ENCODE assay signal across 30 mouse cellular contexts in the genomic region with DNA sequence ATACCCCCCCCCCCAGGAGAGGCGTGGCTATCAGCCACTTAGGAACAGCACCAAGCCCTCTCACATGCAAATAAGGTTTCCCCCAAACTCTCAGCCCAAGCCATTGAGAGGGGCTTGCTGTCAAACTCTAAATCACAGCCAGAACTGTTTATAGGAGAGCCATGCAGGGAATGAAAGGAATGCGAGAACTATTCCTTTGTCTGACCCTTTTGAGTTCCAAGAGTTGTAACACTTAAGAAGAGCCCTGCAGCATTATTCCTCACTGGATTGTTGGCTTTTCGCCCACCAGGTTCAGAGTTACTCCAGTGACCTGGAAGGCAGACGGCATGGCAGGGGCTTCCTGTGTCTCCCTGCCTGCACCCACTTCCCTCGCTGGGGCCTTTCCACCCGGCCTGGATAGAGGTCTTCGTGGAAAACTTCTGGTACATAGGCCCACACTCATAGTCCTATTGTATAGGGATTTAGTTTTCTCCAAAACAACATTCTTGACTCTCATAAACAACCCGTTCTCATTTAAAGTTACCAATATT. TPM values are rescaled to one million over a fixed set of nuclear protein-coding genes. Genes with fewer than 3 reads are reported as not detected.
DNase-seq lines count a peak whose midpoint lies in the region; ATAC-seq lines count a peak whose summit lies in the region.
"Had no signal": no experiment of that assay in that cellular context is flagged by ENCODE, and none has a peak within 500 bp of the region (broad histone marks: within the 10 kb centered on the region; RNA-seq: fewer than 3 reads in every experiment).

No protein-coding gene starts in this region.

- H3K9me3 ChIP-seq in intestine, embryonic 14.5 days (ENCODE audit: control insufficient read depth, low read length), result no peaks in the 10 kb centered on the region
- H3K9me3 ChIP-seq in intestine, embryonic 16.5 days (ENCODE audit: control insufficient read depth, low read length), result no peaks in the 10 kb centered on the region
- no peaks in the 10 kb centered on the region for H3K9me3 ChIP-seq in embryonic facial prominence, embryonic 10.5 days
- H3K9me3 ChIP-seq: limb, embryonic 10.5 days; midbrain, embryonic 15.5 days had no signal

- no peaks in the 10 kb centered on the region for H3K36me3 ChIP-seq in intestine, embryonic 14.5 days (ENCODE audit: control insufficient read depth, insufficient read depth, low read length)
- H3K36me3 ChIP-seq in intestine, embryonic 16.5 days (ENCODE audit: control insufficient read depth, insufficient read depth, low read length), result no peaks in the 10 kb centered on the region
- no peaks in the 10 kb centered on the region for H3K36me3 ChIP-seq in embryonic facial prominence, embryonic 10.5 days (replicated peaks)
- H3K36me3 ChIP-seq: limb, embryonic 10.5 days; midbrain, embryonic 15.5 days had no signal

- 22% methylated on average over 8 of the region's 8 CpGs for WGBS in intestine, embryonic 14.5 days
- WGBS in intestine, embryonic 16.5 days, result 23% methylated on average over 8 of the region's 8 CpGs
- WGBS in embryonic facial prominence, embryonic 10.5 days, result 19% methylated on average over 8 of the region's 8 CpGs

- no peak overlapping the region for H3K4me2 ChIP-seq in intestine, embryonic 14.5 days (ENCODE audit: low read length)
- H3K4me2 ChIP-seq in intestine, embryonic 16.5 days (ENCODE audit: low read depth, low read length), result no peak overlapping the region
- H3K4me2 ChIP-seq: midbrain, embryonic 15.5 days had no signal

- H3K27ac ChIP-seq in intestine, embryonic 14.5 days (ENCODE audit: low read depth), result no peak overlapping the region
- no peak overlapping the region for H3K27ac ChIP-seq in intestine, embryonic 16.5 days (ENCODE audit: low read length)
- H3K27ac ChIP-seq in embryonic facial prominence, embryonic 10.5 days (replicated peaks), result no peak overlapping the region
- H3K27ac ChIP-seq: hindbrain, postnatal 0 days; limb, embryonic 10.5 days; midbrain, embryonic 15.5 days; stomach, postnatal 0 days had no signal

- no peak overlapping the region for H3K4me3 ChIP-seq in intestine, embryonic 14.5 days (ENCODE audit: low read depth, low read length)
- H3K4me3 ChIP-seq in intestine, embryonic 16.5 days (ENCODE audit: low read length), result no peak overlapping the region
- H3K4me3 ChIP-seq in embryonic facial prominence, embryonic 10.5 days, result no peak overlapping the region
- H3K4me3 ChIP-seq: erythroblast, embryonic 14.5 days; limb, embryonic 10.5 days; midbrain, embryonic 15.5 days had no signal

- H3K4me1 ChIP-seq in intestine, embryonic 14.5 days (replicated peaks; ENCODE audit: control insufficient read depth, insufficient read depth, low read length), result no peaks in the 10 kb centered on the region
- no peaks in the 10 kb centered on the region for H3K4me1 ChIP-seq in intestine, embryonic 16.5 days (ENCODE audit: control insufficient read depth, insufficient read depth, low read length)
- H3K4me1 ChIP-seq in embryonic facial prominence, embryonic 10.5 days, result peaks cover 3% of the 10 kb centered on the region; the same call in 1 of the 2 replicates
- H3K4me1 ChIP-seq: limb, embryonic 10.5 days; midbrain, embryonic 15.5 days had no signal

- H3K27me3 ChIP-seq in intestine, embryonic 14.5 days (replicated peaks; ENCODE audit: control insufficient read depth, insufficient read depth, low read length), result no peaks in the 10 kb centered on the region
- no peaks in the 10 kb centered on the region for H3K27me3 ChIP-seq in intestine, embryonic 16.5 days (replicated peaks; ENCODE audit: control insufficient read depth, insufficient read depth, low read length)
- H3K27me3 ChIP-seq in embryonic facial prominence, embryonic 10.5 days (replicated peaks; ENCODE audit: low read depth, poor library complexity, severe bottlenecking), result no peaks in the 10 kb centered on the region
- H3K27me3 ChIP-seq: midbrain, embryonic 15.5 days had no signal

- H3K9ac ChIP-seq in intestine, embryonic 14.5 days (ENCODE audit: low read length), result no peak overlapping the region
- no peak overlapping the region for H3K9ac ChIP-seq in intestine, embryonic 16.5 days (ENCODE audit: low read depth, low read length)
- H3K9ac ChIP-seq: liver, postnatal 0 days; midbrain, embryonic 15.5 days had no signal

- peak; percentile 76 for DNase-seq in heart, adult 11 months
- no peak for DNase-seq in heart, adult 8-10 months (ENCODE audit: low spot score)
- peak; percentile 48 for DNase-seq in intestine, embryonic 14.5 days (ENCODE audit: low spot score)
- peak; percentile 82 for DNase-seq in R1 (ENCODE audit: low read depth, low spot score)
- peak; percentile 9 for DNase-seq in embryonic facial prominence, embryonic 10.5 days (ENCODE audit: low spot score)
- no peak for DNase-seq in kidney, adult 8-10 months
- DNase-seq in urinary bladder, postnatal 14 days (ENCODE audit: low spot score), result no peak
- DNase-seq: adrenal gland, adult 2 months; cerebellum, adult 11 months; heart, postnatal 4 days; kidney, adult 9 months; liver, postnatal 0 days; lung, postnatal 10 days; right cerebral cortex, adult 18-20 months had no signal

- ATAC-seq in intestine, embryonic 14.5 days (replicated peaks; ENCODE audit: low FRiP score, low TSS enrichment, low read depth), result no peak
- ATAC-seq in intestine, embryonic 16.5 days, result no peak
- ATAC-seq: forebrain, embryonic 16.5 days; hindbrain, postnatal 0 days; liver, postnatal 0 days; midbrain, embryonic 15.5 days had no signal

RNA-seq across cellular contexts. Expression of a gene that starts 22.5 kb away (rescaled TPM):
- not detected for total RNA-seq in heart, adult 8-10 months (2022)
- polyA plus RNA-seq in intestine, embryonic 14.5 days (2014; fragmentation: Nextera tagmentation; extraction: Ambion mirVana), result not detected in 2 replicates
- polyA plus RNA-seq in intestine, embryonic 16.5 days (2015; fragmentation: Nextera tagmentation; extraction: Ambion mirVana), result not detected in 2 replicates
- not detected in 2 replicates for polyA plus RNA-seq in embryonic facial prominence, embryonic 10.5 days (2016; fragmentation: Nextera tagmentation; extraction: Ambion mirVana)
- total RNA-seq: adrenal gland, adult 2 months; gastrocnemius, adult 18-20 months; heart, postnatal 4 days; hindbrain, postnatal 0 days; layer of hippocampus, postnatal 10 days; left cerebral cortex, adult 8-10 months; liver, adult 2 months; megakaryocyte, adult 5-6 weeks had no signal
- polyA plus RNA-seq: adrenal gland, adult 2 months; erythroblast, embryonic 14.5 days; forebrain, embryonic 16.5 days; gonadal fat pad, adult 2 months; hindbrain, postnatal 0 days; large intestine, adult 2 months; limb, embryonic 10.5 days; liver, adult 2 months; liver, postnatal 0 days; midbrain, embryonic 15.5 days; stomach, postnatal 0 days; thymus, postnatal 0 days; urinary bladder, adult 2 months had no signal

RNA-seq across cellular contexts. Expression of a gene that starts 30.5 kb away (rescaled TPM):
- total RNA-seq in heart, adult 8-10 months (2022), result not detected
- polyA plus RNA-seq in intestine, embryonic 14.5 days (2014; fragmentation: Nextera tagmentation; extraction: Ambion mirVana), result not detected in 2 replicates
- not detected in 2 replicates for polyA plus RNA-seq in intestine, embryonic 16.5 days (2015; fragmentation: Nextera tagmentation; extraction: Ambion mirVana)
- polyA plus RNA-seq in embryonic facial prominence, embryonic 10.5 days (2016; fragmentation: Nextera tagmentation; extraction: Ambion mirVana), result not detected in 2 replicates
- total RNA-seq: adrenal gland, adult 2 months; gastrocnemius, adult 18-20 months; heart, postnatal 4 days; hindbrain, postnatal 0 days; layer of hippocampus, postnatal 10 days; left cerebral cortex, adult 8-10 months; liver, adult 2 months; megakaryocyte, adult 5-6 weeks had no signal
- polyA plus RNA-seq: adrenal gland, adult 2 months; erythroblast, embryonic 14.5 days; forebrain, embryonic 16.5 days; gonadal fat pad, adult 2 months; hindbrain, postnatal 0 days; large intestine, adult 2 months; limb, embryonic 10.5 days; liver, adult 2 months; liver, postnatal 0 days; midbrain, embryonic 15.5 days; stomach, postnatal 0 days; thymus, postnatal 0 days; urinary bladder, adult 2 months had no signal

RNA-seq across cellular contexts. Expression of a gene that starts 37.0 kb away (rescaled TPM):
- not detected for total RNA-seq in heart, adult 8-10 months (2022)
- not detected in 2 replicates for polyA plus RNA-seq in intestine, embryonic 14.5 days (2014; fragmentation: Nextera tagmentation; extraction: Ambion mirVana)
- polyA plus RNA-seq in intestine, embryonic 16.5 days (2015; fragmentation: Nextera tagmentation; extraction: Ambion mirVana), result not detected in 2 replicates
- not detected in 2 replicates for polyA plus RNA-seq in embryonic facial prominence, embryonic 10.5 days (2016; fragmentation: Nextera tagmentation; extraction: Ambion mirVana)
- total RNA-seq: adrenal gland, adult 2 months; gastrocnemius, adult 18-20 months; heart, postnatal 4 days; layer of hippocampus, postnatal 10 days; left cerebral cortex, adult 8-10 months; liver, adult 2 months; megakaryocyte, adult 5-6 weeks had no signal
- polyA plus RNA-seq: adrenal gland, adult 2 months; erythroblast, embryonic 14.5 days; forebrain, embryonic 16.5 days; gonadal fat pad, adult 2 months; hindbrain, postnatal 0 days; large intestine, adult 2 months; limb, embryonic 10.5 days; liver, adult 2 months; liver, postnatal 0 days; midbrain, embryonic 15.5 days; stomach, postnatal 0 days; thymus, postnatal 0 days; urinary bladder, adult 2 months had no signal

RNA-seq across cellular contexts. Expression of a gene that starts 50.6 kb away (rescaled TPM):
- not detected for total RNA-seq in heart, adult 8-10 months (2022)
- polyA plus RNA-seq in intestine, embryonic 14.5 days (2014; fragmentation: Nextera tagmentation; extraction: Ambion mirVana), result not detected in 2 replicates
- polyA plus RNA-seq in intestine, embryonic 16.5 days (2015; fragmentation: Nextera tagmentation; extraction: Ambion mirVana), result not detected in 2 replicates
- not detected in 2 replicates for polyA plus RNA-seq in embryonic facial prominence, embryonic 10.5 days (2016; fragmentation: Nextera tagmentation; extraction: Ambion mirVana)
- total RNA-seq: adrenal gland, adult 2 months; gastrocnemius, adult 18-20 months; heart, postnatal 4 days; hindbrain, postnatal 0 days; layer of hippocampus, postnatal 10 days; left cerebral cortex, adult 8-10 months; liver, adult 2 months; megakaryocyte, adult 5-6 weeks had no signal
- polyA plus RNA-seq: adrenal gland, adult 2 months; erythroblast, embryonic 14.5 days; forebrain, embryonic 16.5 days; gonadal fat pad, adult 2 months; hindbrain, postnatal 0 days; large intestine, adult 2 months; limb, embryonic 10.5 days; liver, adult 2 months; liver, postnatal 0 days; midbrain, embryonic 15.5 days; stomach, postnatal 0 days; thymus, postnatal 0 days; urinary bladder, adult 2 months had no signal

Comparison
In these comparisons a context has a peak if more than half of its experiments do, and no peak if none do; other contexts are left out.
1. DNase-seq: peak in heart, adult 11 months (single experiment), intestine, embryonic 14.5 days (single experiment), R1 (single experiment) and embryonic facial prominence, embryonic 10.5 days (single experiment); none in heart, adult 8-10 months (single experiment), kidney, adult 8-10 months (0 of 2) and urinary bladder, postnatal 14 days (single experiment).